Mouse (Mus musculus): ENCODE data around the gene Gm21921. TPM values are rescaled to one million over a fixed set of nuclear protein-coding genes. Genes with fewer than 3 reads are reported as not detected.
"Not testable (repeated sequence)": the region's sequence is repeated elsewhere in the genome, so short reads cannot be mapped to it uniquely, and the experiment has no call there.

The Gm21921 gene
- polyA plus RNA-seq (2015; fragmentation: Nextera tagmentation; extraction: Ambion mirVana): not detected in 2 replicates

DNA sequence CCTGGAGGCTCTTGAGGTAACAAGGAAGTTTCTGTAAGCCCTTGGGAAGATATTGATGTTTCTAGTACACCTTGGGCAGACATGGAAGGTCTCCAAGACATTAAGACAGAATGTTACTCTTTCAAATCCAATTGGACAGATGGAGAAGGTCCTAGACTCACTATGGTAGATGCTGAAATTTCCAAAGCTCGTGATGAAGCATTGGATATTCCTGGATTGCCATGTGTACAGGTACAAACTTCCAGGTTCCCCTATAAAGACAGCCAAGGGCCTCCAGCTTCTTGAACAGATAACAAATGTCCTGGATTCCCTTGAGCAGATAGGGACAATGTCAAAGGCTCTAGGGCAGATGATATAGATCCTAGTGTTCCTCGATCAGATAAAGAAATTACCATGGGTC lies at the start of gene Gm21921:
Gm21921 (minus strand) TSS at position 101 of the 400 bp plus-strand sequence.
- H3K9ac ChIP-seq; ATAC-seq (ENCODE audit: insufficient number of reproducible peaks, low FRiP score, low TSS enrichment, low read depth); H3K4me1 ChIP-seq; H3K4me2 ChIP-seq (replicated peaks); H3K36me3 ChIP-seq; H3K27me3 ChIP-seq; H3K27ac ChIP-seq (replicated peaks); H3K9me3 ChIP-seq (replicated peaks); H3K4me3 ChIP-seq (replicated peaks): not testable (repeated sequence)
- no CpG with 5 or more reads among the region's 2 CpGs for WGBS
